Mouse (Mus musculus) heart, postnatal 0 days (tissue): ENCODE results near the gene Casp9. TPM values are rescaled to one million over a fixed set of nuclear protein-coding genes. Genes with fewer than 3 reads are reported as not detected.
A peak's percentile ranks its signal among the peaks of the same experiment; 100 is the strongest.
"Not testable (repeated sequence)": the region's sequence is repeated elsewhere in the genome, so short reads cannot be mapped to it uniquely, and the experiment has no call there.

ENCODE experiments used
- ATAC-seq: fragments of 200-750 bp; cut with Nextera tagmentation; 2 replicates; pipeline ENCODE4 v1.8.0; 2017; ENCODE audit warnings: low read depth, moderate number of reproducible peaks, moderate library complexity; ENCODE audit not compliant: insufficient read depth
- DNase-seq: peaks from one replicate; pipeline ENCODE4 v3.0.0-alpha.2; 2016; ENCODE audit warnings: low spot score
- H3K27ac ChIP-seq: fragments of 300-500 bp; sonication (generic); 2 replicates; pipeline ENCODE4 v1.5.1; 2014; ENCODE audit warnings: low read depth, mild to moderate bottlenecking
- H3K27me3 ChIP-seq: fragments of 300-500 bp; sonication (generic); 2 replicates; pipeline ENCODE4 v1.6.1; 2014; ENCODE audit warnings: low read length, mixed read lengths; ENCODE audit not compliant: control insufficient read depth, insufficient read depth
- H3K36me3 ChIP-seq: fragments of 300-500 bp; sonication (generic); replicated peaks from 2 replicates; pipeline ENCODE4 v1.6.1; 2014; ENCODE audit warnings: low read length, mixed read lengths; ENCODE audit not compliant: control insufficient read depth, insufficient read depth
- H3K4me1 ChIP-seq: fragments of 300-500 bp; sonication (generic); 2 replicates; pipeline ENCODE4 v1.6.1; 2014; ENCODE audit warnings: antibody characterized with exemption; ENCODE audit not compliant: control insufficient read depth, insufficient read depth
- H3K4me2 ChIP-seq: fragments of 300-500 bp; sonication (generic); 2 replicates; pipeline ENCODE4 v1.6.1; 2014; ENCODE audit warnings: low read depth, mild to moderate bottlenecking, low read length, moderate library complexity
- H3K4me3 ChIP-seq: fragments of 300-500 bp; sonication (generic); 2 replicates; pipeline ENCODE4 v1.5.1; 2014; ENCODE audit warnings: low read depth, low read length
- H3K9ac ChIP-seq: fragments of 300-500 bp; sonication (generic); replicated peaks from 2 replicates; pipeline ENCODE4 v1.6.1; 2014; ENCODE audit warnings: low read depth, low read length, mixed read lengths
- H3K9me3 ChIP-seq: fragments of 300-500 bp; sonication (generic); replicated peaks from 2 replicates; pipeline ENCODE4 v1.6.1; 2016; ENCODE audit warnings: low read length; ENCODE audit not compliant: control insufficient read depth
- CTCF ChIP-seq: IDR thresholded peaks from 2 replicates; pipeline ENCODE4 v1.5.1; 2016; ENCODE audit warnings: antibody characterized with exemption, control low read depth, low read depth
- EP300 ChIP-seq: IDR thresholded peaks from 2 replicates; pipeline ENCODE4 v1.6.1; 2016; ENCODE audit warnings: antibody characterized with exemption, low read depth
- WGBS: fragments of 180-500 bp; shearing (Covaris S2); extraction: QIAGEN DNeasy Blood & Tissue Kit; methylation state at CpG from one replicate; pipeline ENCODE4 v1.1.7; 2014; 5-methylcytosine and 5-hydroxymethylcytosine counted together
- polyA plus RNA-seq: library from polyadenylated mRNA; unstranded; fragments of >200 nt; fragmentation: Nextera tagmentation; extraction: Ambion mirVana; gene quantifications from 2 replicates; pipeline ENCODE4 v1.2.1, GENCODE M21; 2015
- total RNA-seq: library from RNA; depleted of rRNA; stranded (reverse); fragments of >200 nt; gene quantifications from 2 replicates; pipeline ENCODE4 v1.2.3, GENCODE M21; 2014; ENCODE audit warnings: low replicate concordance

Casp9 gene
- total and polyA plus RNA-seq, 2 experiments from 2014 or later: 12.8 to 26.0 TPM

DNA sequence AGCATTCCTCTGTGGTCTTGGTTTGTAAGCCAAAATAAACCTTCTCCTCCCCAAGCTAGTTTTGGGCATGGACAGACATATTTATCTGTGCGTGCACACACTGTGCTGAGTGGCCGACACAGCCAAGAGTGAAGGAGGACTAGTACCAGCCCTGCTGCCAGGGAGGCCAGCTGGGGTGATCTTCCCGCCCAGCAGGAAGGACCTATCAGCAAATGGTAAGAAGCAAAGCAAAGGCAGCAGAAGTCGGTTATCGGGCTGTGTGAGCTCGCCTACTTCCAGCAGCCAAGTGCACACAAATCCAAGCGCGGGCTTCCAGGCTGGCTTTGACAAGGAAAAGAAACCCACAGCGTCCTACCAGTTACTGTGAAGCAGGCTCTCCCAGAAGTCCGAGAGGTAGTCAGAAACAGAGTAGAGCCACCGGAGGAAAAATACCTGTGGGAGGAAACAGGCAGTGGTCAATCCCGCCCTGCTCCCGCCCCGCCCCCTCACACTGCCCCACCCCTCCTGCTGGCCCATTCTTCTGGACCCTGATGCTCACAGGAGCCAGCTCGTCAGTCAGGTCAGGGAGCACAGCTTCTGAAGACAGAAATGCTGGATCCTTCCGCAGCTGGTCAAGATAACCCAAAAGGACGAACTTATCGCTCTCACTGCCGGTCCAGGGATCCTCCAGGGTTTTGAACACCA lies 25.9 kb upstream of the Casp9 start:
- WGBS: 29% methylated on average over 19 of the region's 19 CpGs
- Histone ChIP-seq H3K36me3 (peaks cover 70% of the 10 kb centered on the region), H3K4me3 (no peak overlapping the region)

GRCm38 (mm10) chr4:141769501-141770160 lies 23.8 kb upstream of the Casp9 start:
- no peak overlapping the region for H3K4me3 ChIP-seq
- DNase-seq: peak; percentile 7
- no peak overlapping the region for H3K9ac ChIP-seq
- H3K4me2 ChIP-seq: no peak overlapping the region
- no peaks in the 10 kb centered on the region for H3K27me3 ChIP-seq
- no peaks in the 10 kb centered on the region for H3K9me3 ChIP-seq
- TF ChIP-seq CTCF: no peak
- no peak for TF ChIP-seq EP300
- no peak for ATAC-seq
- H3K36me3 ChIP-seq: peaks cover 62% of the 10 kb centered on the region
- WGBS: 30% methylated on average over 8 of the region's 8 CpGs
- H3K27ac ChIP-seq: peak overlapping the region; percentile 16; the same call in 1 of the 2 replicates
- H3K4me1 ChIP-seq: peaks cover 22% of the 10 kb centered on the region

More for the DNA sequence above, 25.9 kb upstream of the Casp9 start:
- Histone ChIP-seq H3K27me3 (no peaks in the 10 kb centered on the region), H3K9ac (no peak overlapping the region), H3K4me1 (peaks cover 22% of the 10 kb centered on the region), H3K4me2 (peak overlapping the region; percentile 41), H3K27ac (peak overlapping the region; percentile 93), H3K9me3 (no peaks in the 10 kb centered on the region)
- DNase-seq (peak; percentile 84), ATAC-seq (peak; percentile 93)
- TF ChIP-seq EP300: peak; percentile 68
- no peak for TF ChIP-seq CTCF

DNA sequence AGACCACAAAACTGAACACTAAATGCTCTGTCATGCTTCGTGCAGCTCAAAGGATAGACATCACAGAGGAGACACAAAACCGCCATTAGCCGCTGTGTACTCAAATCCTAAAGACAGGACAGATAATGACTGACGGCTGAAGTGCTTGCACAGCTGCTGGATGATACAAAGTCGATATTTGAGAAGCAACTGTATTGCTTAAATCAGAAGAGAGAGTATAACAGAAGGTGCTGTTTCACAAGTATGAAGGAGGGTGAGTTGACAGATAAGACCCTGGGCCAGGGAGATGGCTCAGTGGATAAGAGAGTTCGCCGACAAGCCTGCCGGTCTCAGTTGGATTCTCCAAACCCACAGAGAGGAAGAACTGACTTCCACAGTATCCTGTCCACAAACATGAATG lies 21.6 kb upstream of the Casp9 start:
- H3K9ac ChIP-seq: no peak overlapping the region
- H3K27me3 ChIP-seq: no peaks in the 10 kb centered on the region
- H3K27ac ChIP-seq: no peak overlapping the region
- 88% methylated on average over 8 of the region's 8 CpGs for WGBS
- TF ChIP-seq CTCF (no peak), EP300 (no peak)
- H3K4me2 ChIP-seq: no peak overlapping the region
- ATAC-seq: no peak
- DNase-seq: no peak
- no peaks in the 10 kb centered on the region for H3K9me3 ChIP-seq
- H3K4me3 ChIP-seq: no peak overlapping the region
- peaks cover 12% of the 10 kb centered on the region for H3K4me1 ChIP-seq
- H3K36me3 ChIP-seq: peaks cover 75% of the 10 kb centered on the region

- not testable (repeated sequence) for H3K9me3 ChIP-seq, H3K4me2 ChIP-seq, H3K4me3 ChIP-seq, ATAC-seq, H3K4me1 ChIP-seq, H3K27ac ChIP-seq, H3K9ac ChIP-seq, DNase-seq, H3K27me3 ChIP-seq
- H3K36me3 ChIP-seq: peaks cover 84% of the 10 kb centered on the region
- 84% methylated on average over 4 of the region's 4 CpGs for WGBS
Measured at GRCm38 (mm10) chr4:141773019-141773418, 20.4 kb upstream of the Casp9 start.

DNA sequence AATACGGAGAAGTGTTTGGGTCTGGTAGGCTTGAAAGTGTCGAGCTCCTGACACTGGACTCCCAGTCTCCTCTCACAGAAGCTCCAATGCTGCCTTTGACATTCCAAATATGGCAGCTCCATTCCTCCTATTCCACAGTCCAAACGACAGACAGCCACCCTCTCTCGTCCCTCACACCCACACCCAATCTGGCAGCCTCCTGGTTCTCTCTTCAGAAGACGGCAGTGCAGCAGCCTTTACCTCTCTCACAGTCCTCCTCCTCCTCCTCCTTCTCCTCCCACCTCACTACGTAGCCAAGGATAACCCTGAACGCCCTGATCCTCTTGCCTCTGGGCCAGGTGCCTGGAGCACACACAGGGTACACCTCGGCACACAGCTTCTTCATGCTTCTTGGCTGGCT lies 13.6 kb upstream of the Casp9 start:
- Histone ChIP-seq H3K4me3 (no peak overlapping the region), H3K4me2 (no peak overlapping the region), H3K9me3 (no peaks in the 10 kb centered on the region), H3K4me1 (no peaks in the 10 kb centered on the region), H3K9ac (no peak overlapping the region), H3K27me3 (no peaks in the 10 kb centered on the region), H3K36me3 (peaks cover 91% of the 10 kb centered on the region), H3K27ac (no peak overlapping the region)
- DNase-seq: no peak
- 70% methylated on average over 8 of the region's 8 CpGs for WGBS
- no peak for TF ChIP-seq CTCF
- TF ChIP-seq EP300: no peak
- no peak for ATAC-seq
